Mouse (Mus musculus): ENCODE measurements around the gene Gsta2. TPM values are rescaled to one million over a fixed set of nuclear protein-coding genes. Genes with fewer than 3 reads are reported as not detected.
A peak's percentile ranks its signal among the peaks of the same experiment; 100 is the strongest.
"Not testable (repeated sequence)": the region's sequence is repeated elsewhere in the genome, so short reads cannot be mapped to it uniquely, and the experiment has no call there.

Gsta2 gene
- total RNA-seq, 2 experiments from 2014 or later: not detected

- no peak for DNase-seq
These were observed 10.4 kb upstream of the Gsta2 start for GRCm38 (mm10) chr9:78365850-78366544.

- no peak for DNase-seq
These were observed 9.1 kb upstream of the Gsta2 start for GRCm38 (mm10) chr9:78364701-78365100.

DNA sequence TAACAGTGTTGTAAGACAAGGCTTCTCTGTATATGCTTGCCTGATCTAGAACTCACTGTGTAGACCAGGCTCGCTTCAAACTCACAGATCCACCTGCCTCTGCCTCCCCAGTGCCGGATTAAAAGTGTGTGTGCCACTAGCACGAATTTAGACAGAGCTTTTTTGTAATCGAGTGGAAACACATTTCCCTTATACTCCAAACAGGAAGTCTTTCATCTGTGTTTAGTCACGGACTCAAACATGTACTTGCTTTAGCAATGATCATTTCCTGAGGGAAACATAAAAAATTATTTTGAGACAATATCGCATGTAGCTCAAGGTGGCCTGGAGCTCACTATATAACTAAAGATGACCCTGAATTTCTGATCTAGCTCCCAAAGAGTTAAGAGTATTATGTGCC is 7.8 kb upstream of the Gsta2 start:
- DNase-seq: no peak

GRCm38 (mm10) chr9:78360484-78360872 is 4.9 kb upstream of the Gsta2 start:
- DNase-seq: no peak

GRCm38 (mm10) chr9:78359750-78360483 is 4.3 kb upstream of the Gsta2 start:
- no peak for DNase-seq

DNA sequence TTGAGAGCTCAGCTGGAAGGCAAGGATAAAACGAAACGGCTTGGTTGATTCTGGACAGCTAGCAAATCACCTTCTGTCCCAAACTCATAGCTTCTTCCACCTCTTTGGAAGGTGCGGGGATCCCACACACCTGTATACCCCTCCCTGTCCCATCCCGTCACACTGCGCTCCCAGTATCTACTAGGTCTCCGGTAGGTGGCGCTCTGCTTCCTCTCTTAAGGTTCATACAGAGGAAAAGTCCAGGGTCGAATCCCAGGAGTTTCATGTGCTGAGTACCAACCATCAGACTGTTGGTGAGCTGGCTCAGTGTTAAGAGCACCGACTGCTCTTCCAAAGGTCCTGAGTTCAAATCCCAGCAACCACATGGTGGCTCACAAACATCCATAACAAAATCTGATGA is 2.5 kb upstream of the Gsta2 start:
- peak; percentile 10 to 24 for DNase-seq

DNA sequence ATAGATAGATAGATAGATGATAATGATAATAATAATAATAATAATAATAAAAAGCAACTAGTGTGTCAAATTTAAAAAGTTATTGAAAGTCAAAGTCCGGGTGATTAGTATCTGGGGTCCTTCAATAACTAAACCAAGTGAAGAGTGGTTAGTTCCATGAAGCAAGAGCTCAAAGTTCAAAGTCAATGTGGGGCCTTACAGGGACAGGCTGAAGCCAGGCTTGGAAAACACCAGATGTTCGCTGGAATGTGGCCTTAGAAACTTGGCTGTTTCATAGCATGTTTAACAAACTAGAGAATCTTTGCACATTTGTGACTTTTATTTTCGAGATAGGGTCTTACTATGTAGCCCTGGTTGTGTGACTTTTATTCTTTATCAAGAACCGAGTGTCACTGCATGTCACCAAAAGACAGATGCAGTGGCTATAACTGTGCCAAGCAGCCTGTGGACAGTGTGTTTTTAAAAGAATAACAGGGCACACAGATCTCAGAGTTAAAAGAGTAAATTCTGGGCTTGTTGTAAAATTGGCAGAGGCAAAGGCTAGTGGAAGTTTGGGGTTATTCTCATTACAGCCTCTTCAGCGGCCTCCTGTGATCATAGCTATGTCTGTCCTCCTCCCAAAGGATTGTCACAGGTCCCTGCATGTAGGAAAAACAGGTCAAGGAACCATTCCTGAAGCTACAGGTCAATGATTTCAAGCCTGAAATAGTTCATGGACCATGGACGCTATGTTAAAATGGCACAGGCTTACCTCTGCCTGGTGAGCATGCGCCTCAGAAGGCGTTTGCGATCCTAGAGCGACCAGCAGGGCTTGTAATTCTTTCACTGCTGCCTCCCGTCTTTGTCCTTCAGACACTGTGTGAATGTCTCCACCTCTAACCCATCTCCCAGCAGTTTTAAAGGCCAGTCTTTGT is 666 bp downstream of the Gsta2 start:
- no peak for DNase-seq

DNA sequence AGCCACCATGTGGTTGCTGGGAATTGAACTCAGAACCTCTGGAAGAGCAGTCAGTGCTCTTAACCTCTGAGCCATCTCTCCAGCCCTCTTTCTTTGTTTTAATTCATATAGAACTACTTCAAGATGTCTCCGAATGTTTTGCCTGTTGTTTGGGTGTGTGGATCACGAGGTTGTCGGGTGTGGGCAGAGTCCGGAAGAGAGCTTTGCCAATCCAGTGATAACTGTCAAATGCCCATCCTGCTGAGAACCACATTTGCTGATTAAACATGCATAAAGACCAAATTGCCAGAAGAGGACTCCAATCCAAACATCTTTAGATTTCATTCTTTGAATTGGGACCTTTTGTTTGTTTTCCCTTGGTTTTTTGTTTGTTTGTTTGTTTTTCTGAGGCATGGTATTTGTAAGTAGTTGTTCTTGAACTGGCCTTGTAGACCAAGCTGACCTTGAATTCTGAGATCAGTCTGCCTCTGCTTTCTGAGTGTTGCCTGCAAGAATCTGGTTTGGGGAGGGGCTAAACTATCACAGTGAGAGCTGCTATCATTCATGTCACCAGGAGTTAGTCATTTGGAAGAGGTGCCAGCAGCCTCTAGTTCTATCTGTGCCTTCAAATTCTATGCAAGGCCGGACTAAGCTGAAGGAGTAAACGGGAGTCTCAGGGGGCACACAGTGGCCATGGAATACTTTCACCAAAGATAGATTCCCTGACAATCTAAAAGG is 3.9 kb downstream of the Gsta2 start:
- no peak for DNase-seq

- DNase-seq: not testable (repeated sequence)
These were observed 5.6 kb downstream of the Gsta2 start for GRCm38 (mm10) chr9:78350007-78350406.

DNA sequence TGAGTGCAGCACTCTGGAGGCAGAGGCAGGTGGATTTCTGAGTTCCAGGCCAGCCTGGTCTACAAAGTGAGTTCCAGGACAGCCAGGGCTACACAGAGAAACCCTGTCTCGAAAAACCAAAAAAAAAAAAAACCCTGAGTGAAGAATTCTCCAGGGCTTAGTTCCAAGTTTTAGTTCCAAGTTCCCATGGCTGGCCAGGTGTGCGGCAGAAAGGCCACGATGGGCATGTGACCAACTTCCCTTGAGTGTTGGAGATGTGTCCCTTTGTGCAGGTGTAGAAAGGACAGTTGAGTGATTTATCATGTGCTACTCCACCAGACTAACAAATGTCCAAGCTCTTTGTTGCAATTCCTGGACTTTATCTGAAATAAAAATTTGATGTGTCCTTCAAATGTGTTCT is 6.4 kb downstream of the Gsta2 start:
- DNase-seq: not testable (repeated sequence)

DNA sequence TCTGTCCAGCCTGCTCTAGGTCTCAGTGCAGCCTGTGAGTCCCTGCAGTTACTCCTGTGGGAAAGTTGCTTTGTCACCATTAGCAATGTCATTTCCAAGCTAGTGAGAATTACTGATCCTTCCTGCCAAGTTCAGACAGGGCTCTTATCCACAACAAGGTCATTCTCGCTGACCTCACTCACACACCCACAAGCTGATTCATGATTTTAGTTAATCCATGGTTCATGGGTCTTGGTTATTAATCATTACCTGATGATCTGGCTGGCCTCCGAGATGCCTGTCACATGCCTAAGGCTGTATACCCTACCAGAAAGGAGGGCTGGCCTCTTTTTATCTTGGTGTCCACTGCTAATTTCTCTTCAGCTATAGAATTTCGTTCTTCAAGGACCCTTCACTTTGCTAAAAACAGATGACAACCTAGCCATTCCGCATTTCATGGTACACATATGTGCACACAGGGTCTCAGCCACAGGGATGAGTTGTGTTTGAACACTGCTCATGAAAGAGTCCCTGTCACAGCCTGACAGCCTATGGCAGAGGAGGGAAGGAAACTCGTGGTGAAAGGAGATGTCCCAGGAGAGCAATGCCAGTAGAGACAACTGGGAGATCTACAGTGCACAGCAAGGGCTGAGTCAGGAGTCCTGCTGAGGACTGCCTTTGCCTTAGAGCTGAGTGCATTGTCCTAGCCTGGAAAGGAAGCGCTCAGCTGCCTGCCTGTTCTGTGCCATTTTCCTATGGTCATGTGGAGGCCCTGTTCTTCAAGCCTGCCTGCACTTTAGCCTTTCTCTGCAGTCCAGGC is 7.2 kb downstream of the Gsta2 start:
- DNase-seq: not testable (repeated sequence)

DNA sequence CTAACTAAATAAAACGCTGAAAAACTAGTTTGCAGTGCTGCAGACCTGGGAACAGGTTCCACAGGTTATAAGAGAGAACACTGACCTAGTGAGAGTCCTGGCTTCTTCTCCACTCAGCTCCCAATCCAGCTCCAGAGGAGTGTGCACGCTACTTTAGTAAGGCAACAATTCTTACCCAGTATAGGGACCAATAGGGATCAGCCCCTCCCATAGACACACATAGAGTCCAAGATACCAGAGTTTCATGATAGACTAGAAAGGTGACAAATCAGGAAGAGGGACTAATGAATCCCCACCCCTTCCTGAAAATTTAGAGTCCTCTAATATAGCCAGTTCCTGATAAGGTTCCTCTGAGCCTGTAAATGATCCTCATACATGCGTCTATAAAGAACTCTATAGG is 8.6 kb downstream of the Gsta2 start:
- no peak for DNase-seq

DNA sequence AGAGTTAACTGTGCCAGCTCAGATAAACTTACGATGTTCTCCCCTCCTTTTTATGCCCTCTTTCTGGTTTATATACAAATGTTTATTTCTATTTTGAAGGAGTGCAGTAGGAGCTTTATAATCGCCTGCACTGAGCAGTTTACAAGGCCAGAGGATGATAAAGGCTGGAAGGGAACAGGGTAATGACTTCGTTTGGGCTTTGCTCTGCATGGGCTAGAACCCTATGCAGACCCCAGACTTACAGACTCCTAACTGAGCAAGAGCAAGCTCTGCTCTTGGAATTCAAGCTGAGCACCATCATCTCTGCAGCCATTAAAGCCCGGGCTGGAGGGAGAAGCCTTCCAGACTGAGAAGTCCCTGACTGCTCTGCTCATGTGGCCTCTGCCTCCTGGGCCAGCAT is 10.4 kb downstream of the Gsta2 start:
- not testable (repeated sequence) for DNase-seq

DNA sequence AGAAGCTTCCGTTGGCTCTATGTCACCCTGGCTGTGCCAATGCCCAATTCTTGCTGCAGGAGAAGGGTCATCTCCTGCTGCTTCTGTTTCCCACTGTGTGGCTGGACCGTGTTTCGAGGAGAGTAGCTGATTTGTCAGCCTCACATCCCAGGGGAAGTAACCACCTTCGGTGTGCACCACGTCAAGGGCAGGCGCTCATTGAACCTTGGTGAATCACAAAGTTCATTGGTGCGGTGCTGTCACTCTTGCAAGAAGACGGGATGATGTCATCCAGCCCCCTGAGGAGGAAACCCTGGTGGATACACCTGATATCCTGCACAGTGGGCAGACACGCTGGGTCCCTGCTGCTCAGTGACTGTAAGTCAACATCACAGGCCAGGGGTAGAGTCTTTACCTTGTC is 12.5 kb downstream of the Gsta2 start:
- DNase-seq: not testable (repeated sequence)

DNA sequence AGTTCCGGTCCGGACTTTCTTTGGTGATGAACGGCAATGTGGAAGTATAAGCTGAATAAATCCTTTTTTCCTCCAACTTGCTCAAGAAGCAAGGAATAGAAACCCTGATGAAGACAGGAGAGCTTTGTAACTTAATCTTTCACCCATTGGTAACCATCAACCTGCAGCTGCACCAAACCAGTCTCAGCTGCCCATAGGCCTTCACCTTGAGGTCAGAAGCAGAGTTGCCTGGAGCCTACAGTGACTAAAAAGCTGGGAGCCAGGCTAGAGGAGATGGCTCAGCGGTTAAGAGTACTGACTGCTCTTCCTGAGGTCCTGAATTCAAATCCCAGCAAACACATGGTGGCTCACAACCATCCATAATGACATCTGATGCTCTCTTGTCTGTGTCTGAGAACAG is 13.1 kb downstream of the Gsta2 start:
- DNase-seq: not testable (repeated sequence)

- DNase-seq: peak; percentile 7 to 19
These were observed 15.3 kb downstream of the Gsta2 start for GRCm38 (mm10) chr9:78340324-78340723.

- not testable (repeated sequence) for DNase-seq
These were observed 18.5 kb downstream of the Gsta2 start for GRCm38 (mm10) chr9:78337050-78337449.

DNA sequence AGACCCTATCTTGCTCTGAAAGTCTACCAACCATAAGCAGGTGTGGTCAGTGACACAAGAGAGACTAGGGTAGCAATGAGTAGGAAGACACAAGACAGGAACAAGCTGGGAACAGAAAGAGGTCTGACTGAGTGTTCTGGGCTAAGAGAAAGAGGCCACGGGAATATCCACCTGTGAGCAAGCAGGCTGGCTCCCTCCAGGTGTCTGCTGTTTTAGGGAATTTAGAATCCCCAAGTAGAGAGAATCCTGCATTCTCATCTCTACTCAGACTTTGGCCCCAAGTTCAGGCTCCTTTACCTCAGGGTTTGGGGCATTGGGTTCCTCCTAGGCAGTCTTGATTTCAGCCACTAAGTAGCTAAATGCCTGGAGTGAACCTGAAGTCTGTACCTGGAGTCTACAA is 28.3 kb downstream of the Gsta2 start, which contains the start of gene Omt2b:
Omt2b (plus strand) TSS at position 301 of the 400 bp plus-strand sequence.
- not testable (repeated sequence) for DNase-seq

GRCm38 (mm10) chr9:78319499-78319898 is 36.1 kb downstream of the Gsta2 start:
- DNase-seq: no peak

DNA sequence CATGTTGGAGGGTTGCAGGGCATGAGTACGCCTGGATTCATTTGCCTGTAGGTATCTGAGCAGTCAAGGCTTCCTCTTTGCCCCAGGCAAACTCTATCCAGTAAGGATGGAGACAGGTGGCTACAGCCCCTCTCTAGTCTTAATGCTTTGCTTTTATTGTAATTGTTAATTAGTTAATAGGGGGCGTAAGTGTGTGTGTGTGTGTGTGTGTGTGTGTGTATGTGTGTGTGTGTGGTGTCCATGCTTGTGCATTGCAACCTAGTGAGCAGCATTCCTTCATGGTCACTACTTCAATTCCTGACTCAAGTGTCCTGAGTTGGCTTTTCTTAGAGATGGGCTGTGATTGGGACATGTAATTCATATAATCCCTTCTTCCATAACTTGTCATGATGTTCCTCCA is 40.9 kb downstream of the Gsta2 start, which contains the start of gene Omt2a:
Omt2a (minus strand) TSS at position 101 of the 400 bp plus-strand sequence.
- DNase-seq: no peak

DNA sequence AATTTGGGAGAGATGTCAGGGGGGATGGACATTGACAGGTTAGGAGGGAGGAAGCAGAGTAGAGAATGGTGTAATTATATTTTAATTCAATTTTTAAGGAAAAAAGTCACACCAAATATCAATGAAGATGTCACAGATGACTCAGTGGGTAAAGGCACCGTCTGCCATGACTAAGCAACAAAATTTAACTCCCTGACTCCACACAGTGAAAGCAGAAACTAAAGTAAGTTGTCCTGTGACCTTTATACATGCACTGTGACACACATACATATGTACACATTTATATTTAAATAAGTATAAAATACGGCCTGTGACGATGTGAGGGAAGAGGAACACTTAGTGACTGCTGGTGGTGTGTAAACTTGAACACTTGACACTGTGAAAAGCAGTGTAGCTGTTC is 47.5 kb downstream of the Gsta2 start:
- not testable (repeated sequence) for DNase-seq
